Mouse (Mus musculus) gastrocnemius, postnatal 14 days (tissue): ENCODE data around the gene Lamb2. TPM values are rescaled to one million over a fixed set of nuclear protein-coding genes. Genes with fewer than 3 reads are reported as not detected.

Source experiments
- DNase-seq: peaks from one replicate; pipeline ENCODE4 v3.0.0; 2021; ENCODE audit warnings: mixed read lengths
- intact Hi-C: fragments of 180-260 bp; cut with DNase I; formaldehyde crosslinking; loops from one replicate; pipeline ENCODE4 v1.15.1; 2025; ENCODE audit warnings: low total_unique reads
- long read RNA-seq, 2 experiments: library from polyadenylated mRNA; stranded (forward); transcript quantifications; one replicate each; pipeline ENCODE4 v2.0.0; 2021
- total RNA-seq, 2 experiments: library from RNA; stranded (reverse); gene quantifications; 2 replicates each; pipeline ENCODE4 v1.2.3; 2021

Lamb2 gene
- total RNA-seq, result 100 to 1,000 TPM; 118 to 125 TPM
- long read RNA-seq, experiment 1, full-length matches to known transcripts, result 27 of 103 reads
- long read RNA-seq, experiment 1, partial matches to known transcripts, result 55 of 103 reads
- long read RNA-seq, experiment 1, other reads (novel, unspliced or antisense), result 21 of 103 reads
- long read RNA-seq, experiment 2, full-length matches to known transcripts, result 94 of 178 reads
- long read RNA-seq, experiment 2, partial matches to known transcripts, result 48 of 178 reads
- long read RNA-seq, experiment 2, other reads (novel, unspliced or antisense), result 36 of 178 reads

GRCm38 (mm10) chr9:108479721-108480351 is at the start of gene Lamb2:
Gene Lamb2 (plus strand): TSS chr9:108479736.
- DNase-seq, result no peak
- intact Hi-C loops, result no loop called here

GRCm38 (mm10) chr9:108431431-108432067 is 48.0 kb upstream of the Lamb2 start:
- DNase-seq, result no peak
- intact Hi-C loops, result no loop called here

GRCm38 (mm10) chr9:108436182-108436581 is 43.4 kb upstream of the Lamb2 start, which contains the start of gene BC048562:
Gene BC048562 (plus strand): TSS chr9:108436482.
- intact Hi-C loops, result no loop called here
- no peak for DNase-seq

GRCm38 (mm10) chr9:108439176-108439575 is 40.4 kb upstream of the Lamb2 start:
- intact Hi-C loops, result no loop called here
- no peak for DNase-seq

- no peak for DNase-seq
- intact Hi-C loops, result no loop called here
These were observed 39.1 kb upstream of the Lamb2 start for GRCm38 (mm10) chr9:108440485-108440884.

GRCm38 (mm10) chr9:108441236-108441919 is 38.2 kb upstream of the Lamb2 start:
- intact Hi-C loops, result no loop called here
- no peak for DNase-seq

GRCm38 (mm10) chr9:108445125-108445524 is 34.4 kb upstream of the Lamb2 start:
- intact Hi-C loops, result no loop called here
- no peak for DNase-seq

GRCm38 (mm10) chr9:108449860-108450259 is 29.7 kb upstream of the Lamb2 start:
- intact Hi-C loops, result no loop called here

GRCm38 (mm10) chr9:108450292-108451169 is 29.0 kb upstream of the Lamb2 start:
- intact Hi-C loops, result no loop called here
- DNase-seq, result no peak

More at GRCm38 (mm10) chr9:108449860-108450259, 29.7 kb upstream of the Lamb2 start:
- DNase-seq, result peak; percentile 36

GRCm38 (mm10) chr9:108451170-108451493 is 28.4 kb upstream of the Lamb2 start:
- no peak for DNase-seq
- intact Hi-C loops, result no loop called here

GRCm38 (mm10) chr9:108451519-108452160 is 27.9 kb upstream of the Lamb2 start:
- intact Hi-C loops, result no loop called here
- no peak for DNase-seq

GRCm38 (mm10) chr9:108452291-108452906 is 27.1 kb upstream of the Lamb2 start:
- peak; percentile 89 for DNase-seq
- intact Hi-C loops, result no loop called here

- no peak for DNase-seq
- intact Hi-C loops, result no loop called here
These were observed 26.6 kb upstream of the Lamb2 start for GRCm38 (mm10) chr9:108452911-108453310.

- no peak for DNase-seq
- intact Hi-C loops, result no loop called here
These were observed 26.1 kb upstream of the Lamb2 start for GRCm38 (mm10) chr9:108453458-108453857.

- DNase-seq, result no peak
- intact Hi-C loops, result no loop called here
These were observed 25.1 kb upstream of the Lamb2 start for GRCm38 (mm10) chr9:108454429-108454828.

- DNase-seq, result no peak
- intact Hi-C loops, result no loop called here
These were observed 23.6 kb upstream of the Lamb2 start for GRCm38 (mm10) chr9:108455747-108456571.

GRCm38 (mm10) chr9:108456953-108457352 is 22.6 kb upstream of the Lamb2 start:
- DNase-seq, result no peak
- intact Hi-C loops, result no loop called here

GRCm38 (mm10) chr9:108459939-108460318 is 19.6 kb upstream of the Lamb2 start:
- DNase-seq, result no peak
- intact Hi-C loops, result no loop called here
